Mouse (Mus musculus): ENCODE measurements around the gene Sart1. TPM values are rescaled to one million over a fixed set of nuclear protein-coding genes. Genes with fewer than 3 reads are reported as not detected.

Gene Sart1
- polyA plus RNA-seq, 1 experiment from 2014 or later, result 74.8 TPM

DNA sequence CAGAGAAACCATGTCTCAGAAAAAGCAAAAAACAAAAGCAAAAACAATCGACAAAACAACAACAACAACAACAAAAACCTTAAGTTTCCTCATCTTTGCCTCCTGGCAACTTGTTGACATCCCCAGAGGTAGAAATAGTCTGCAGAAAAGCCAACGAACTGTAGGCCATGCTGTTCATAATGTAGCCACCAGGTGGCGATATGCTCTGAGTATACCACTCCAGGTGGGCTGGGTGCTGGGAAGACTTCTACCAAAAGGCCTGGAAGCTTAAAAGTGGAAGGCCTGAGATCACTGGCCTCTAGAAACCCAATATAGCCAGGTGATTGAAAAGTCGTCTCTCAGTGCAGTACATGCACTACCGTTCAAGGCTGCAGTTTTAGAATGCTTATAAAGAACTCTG, 50.5 kb downstream of the Sart1 start:
- no peak for ATAC-seq (ENCODE audit: insufficient read depth, low FRiP score, low read depth)
- no peak overlapping the region for H3K27ac ChIP-seq
- no peaks in the 10 kb centered on the region for H3K9me3 ChIP-seq
- no peak overlapping the region for H3K4me3 ChIP-seq (replicated peaks)
- H3K4me2 ChIP-seq, result no peak overlapping the region
- no peaks in the 10 kb centered on the region for H3K27me3 ChIP-seq (replicated peaks)
- no peaks in the 10 kb centered on the region for H3K36me3 ChIP-seq
- H3K9ac ChIP-seq, result no peak overlapping the region
- WGBS, result 19% methylated on average over 5 of the region's 5 CpGs
- H3K4me1 ChIP-seq, result no peaks in the 10 kb centered on the region

DNA sequence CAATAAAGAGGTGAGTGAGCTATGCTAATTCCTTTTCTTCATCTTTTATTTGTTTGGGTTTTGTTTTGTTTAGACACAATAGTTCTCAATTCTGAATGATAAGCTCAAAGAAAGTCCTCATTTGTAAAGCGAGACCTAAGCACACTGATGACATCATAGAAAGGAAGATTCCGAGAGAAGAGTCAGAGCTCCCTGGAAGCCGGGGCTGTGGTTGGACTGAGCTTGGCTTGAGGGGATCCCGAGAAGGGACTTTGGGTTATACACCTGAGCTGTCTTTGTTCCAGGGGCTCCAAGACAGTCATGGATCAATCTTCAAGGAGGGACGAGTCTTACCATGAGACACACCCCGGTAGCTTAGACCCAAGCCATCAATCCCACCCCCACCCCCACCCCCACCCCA, 53.1 kb downstream of the Sart1 start, which contains the start of gene Catsper1:
Catsper1 (plus strand) TSS at position 301 of the 400 bp plus-strand sequence.
- Histone ChIP-seq H3K36me3 (no peaks in the 10 kb centered on the region), H3K27ac (no peak within 1 kb of the TSS), H3K27me3 (replicated peaks) (no peaks in the 10 kb centered on the region), H3K4me2 (no peak within 1 kb of the TSS), H3K9me3 (no peaks in the 10 kb centered on the region), H3K4me3 (replicated peaks) (no peak within 1 kb of the TSS), H3K4me1 (no peaks in the 10 kb centered on the region), H3K9ac (no peak within 1 kb of the TSS)
- ATAC-seq (ENCODE audit: insufficient read depth, low FRiP score, low read depth), result no peak
- 87% methylated on average over 6 of the region's 6 CpGs for WGBS

DNA sequence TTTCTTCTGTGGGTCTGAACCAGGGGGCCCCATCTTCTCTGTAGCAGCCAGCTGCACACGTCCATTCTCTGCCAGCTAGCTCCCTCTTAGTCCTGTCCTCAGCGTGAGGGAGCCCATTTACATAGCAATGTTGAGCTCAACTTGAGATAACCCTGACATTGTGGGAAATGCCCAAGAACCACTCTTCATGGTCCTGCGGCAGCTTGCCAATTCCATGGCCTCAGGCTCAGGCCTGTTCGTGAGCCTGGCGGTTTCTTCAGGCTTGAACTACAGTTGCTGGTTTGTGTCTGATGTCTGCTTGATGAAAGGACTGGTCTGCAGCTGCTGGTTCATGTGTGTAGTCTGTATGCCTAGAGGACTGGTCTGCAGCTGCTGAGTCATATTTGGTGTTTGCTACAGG, 53.8 kb downstream of the Sart1 start:
- H3K4me3 ChIP-seq (replicated peaks), result no peak overlapping the region
- 64% methylated on average over 5 of the region's 5 CpGs for WGBS
- no peaks in the 10 kb centered on the region for H3K36me3 ChIP-seq
- no peaks in the 10 kb centered on the region for H3K9me3 ChIP-seq
- no peak overlapping the region for H3K9ac ChIP-seq
- H3K27ac ChIP-seq, result no peak overlapping the region
- H3K4me2 ChIP-seq, result no peak overlapping the region
- no peaks in the 10 kb centered on the region for H3K4me1 ChIP-seq
- no peaks in the 10 kb centered on the region for H3K27me3 ChIP-seq (replicated peaks)
- no peak for ATAC-seq (ENCODE audit: insufficient read depth, low FRiP score, low read depth)

DNA sequence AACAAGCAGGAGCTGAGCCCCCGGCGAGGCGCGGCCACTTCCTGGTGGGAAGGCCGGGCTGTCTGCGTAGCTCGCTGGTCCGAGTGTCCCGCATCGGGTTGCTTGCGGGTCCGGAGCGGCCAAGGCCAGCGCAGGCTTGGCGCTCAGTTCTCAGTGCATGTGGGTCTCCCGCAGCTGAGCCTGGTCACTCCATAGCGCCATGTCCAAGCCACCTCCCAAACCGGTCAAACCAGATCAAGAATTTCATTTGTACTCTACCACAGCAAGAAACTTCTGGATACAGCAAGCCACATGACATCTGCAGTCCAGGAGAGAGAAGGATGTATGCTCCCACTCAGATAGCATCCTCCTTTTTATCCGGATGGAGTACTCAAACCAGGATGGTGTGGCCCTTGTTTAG, 60.5 kb downstream of the Sart1 start:
- Histone ChIP-seq H3K27ac (no peak overlapping the region), H3K9ac (no peak overlapping the region), H3K9me3 (no peaks in the 10 kb centered on the region), H3K4me3 (replicated peaks) (no peak overlapping the region), H3K4me2 (no peak overlapping the region), H3K4me1 (no peaks in the 10 kb centered on the region), H3K27me3 (replicated peaks) (no peaks in the 10 kb centered on the region), H3K36me3 (no peaks in the 10 kb centered on the region)
- ATAC-seq (ENCODE audit: insufficient read depth, low FRiP score, low read depth), result no peak
- 65% methylated on average over 19 of the region's 19 CpGs for WGBS

Other genes starting within 250 kb of the Sart1 start
- 18.0 and 20.6 TPM in 2 replicates for gene Pacs1, start 115.6 kb downstream of the Sart1 start, polyA plus RNA-seq (2015; fragmentation: Nextera tagmentation; extraction: Ambion mirVana)
- 278 and 308 TPM in 2 replicates for gene Sf3b2, start 93.2 kb downstream of the Sart1 start, polyA plus RNA-seq (2015; fragmentation: Nextera tagmentation; extraction: Ambion mirVana)
- 2.2 and 2.9 TPM in 2 replicates for gene Gal3st3, start 90.4 kb downstream of the Sart1 start, polyA plus RNA-seq (2015; fragmentation: Nextera tagmentation; extraction: Ambion mirVana)
- gene Catsper1, start 53.0 kb downstream of the Sart1 start, polyA plus RNA-seq (2015; fragmentation: Nextera tagmentation; extraction: Ambion mirVana), result not detected in 2 replicates
- 7.9 and 13.9 TPM in 2 replicates for gene Cst6, start 39.1 kb downstream of the Sart1 start, polyA plus RNA-seq (2015; fragmentation: Nextera tagmentation; extraction: Ambion mirVana)
- gene Eif1ad, start 22.0 kb downstream of the Sart1 start, polyA plus RNA-seq (2015; fragmentation: Nextera tagmentation; extraction: Ambion mirVana), result 48.0 and 51.2 TPM in 2 replicates
- gene Banf1, start 21.5 kb downstream of the Sart1 start, polyA plus RNA-seq (2015; fragmentation: Nextera tagmentation; extraction: Ambion mirVana), result 433 and 441 TPM in 2 replicates
- 8.3 and 12.9 TPM in 2 replicates for gene Tsga10ip, start 13.8 kb upstream of the Sart1 start, polyA plus RNA-seq (2015; fragmentation: Nextera tagmentation; extraction: Ambion mirVana)
- gene Drap1, start 36.3 kb upstream of the Sart1 start, polyA plus RNA-seq (2015; fragmentation: Nextera tagmentation; extraction: Ambion mirVana), result 210 and 222 TPM in 2 replicates
- gene AI837181, start 36.4 kb upstream of the Sart1 start, polyA plus RNA-seq (2015; fragmentation: Nextera tagmentation; extraction: Ambion mirVana), result 47.8 and 49.4 TPM in 2 replicates
- not detected in 2 replicates for gene Fosl1, start 58.8 kb upstream of the Sart1 start, polyA plus RNA-seq (2015; fragmentation: Nextera tagmentation; extraction: Ambion mirVana)
- gene Ccdc85b, start 69.2 kb upstream of the Sart1 start, polyA plus RNA-seq (2015; fragmentation: Nextera tagmentation; extraction: Ambion mirVana), result 11.8 and 11.9 TPM in 2 replicates
- gene Fibp, start 71.9 kb upstream of the Sart1 start, polyA plus RNA-seq (2015; fragmentation: Nextera tagmentation; extraction: Ambion mirVana), result 99.4 and 99.7 TPM in 2 replicates
- gene Ctsw, start 79.8 kb upstream of the Sart1 start, polyA plus RNA-seq (2015; fragmentation: Nextera tagmentation; extraction: Ambion mirVana), result 1.3 and 2.3 TPM in 2 replicates
- gene Efemp2, start 85.3 kb upstream of the Sart1 start, polyA plus RNA-seq (2015; fragmentation: Nextera tagmentation; extraction: Ambion mirVana), result 145 and 152 TPM in 2 replicates
- 35.6 and 36.3 TPM in 2 replicates for gene Mus81, start 99.7 kb upstream of the Sart1 start, polyA plus RNA-seq (2015; fragmentation: Nextera tagmentation; extraction: Ambion mirVana)
- 2,358 and 2,394 TPM in 2 replicates for gene Cfl1, start 101.8 kb upstream of the Sart1 start, polyA plus RNA-seq (2015; fragmentation: Nextera tagmentation; extraction: Ambion mirVana)
- not detected in 2 replicates for gene 1700020D05Rik, start 115.1 kb upstream of the Sart1 start, polyA plus RNA-seq (2015; fragmentation: Nextera tagmentation; extraction: Ambion mirVana)
- gene Snx32, start 121.8 kb upstream of the Sart1 start, polyA plus RNA-seq (2015; fragmentation: Nextera tagmentation; extraction: Ambion mirVana), result 8.8 and 11.1 TPM in 2 replicates
- gene Ovol1, start 171.9 kb upstream of the Sart1 start, polyA plus RNA-seq (2015; fragmentation: Nextera tagmentation; extraction: Ambion mirVana), result 14.6 and 17.8 TPM in 2 replicates
- gene Ap5b1, start 179.3 kb upstream of the Sart1 start, polyA plus RNA-seq (2015; fragmentation: Nextera tagmentation; extraction: Ambion mirVana), result 7.1 and 8.3 TPM in 2 replicates
- 124 and 144 TPM in 2 replicates for gene Rnaseh2c, start 213.2 kb upstream of the Sart1 start, polyA plus RNA-seq (2015; fragmentation: Nextera tagmentation; extraction: Ambion mirVana)
- 42.2 and 49.1 TPM in 2 replicates for gene Kat5, start 221.5 kb upstream of the Sart1 start, polyA plus RNA-seq (2015; fragmentation: Nextera tagmentation; extraction: Ambion mirVana)
- gene Rela, start 248.8 kb upstream of the Sart1 start, polyA plus RNA-seq (2015; fragmentation: Nextera tagmentation; extraction: Ambion mirVana), result 43.5 and 46.0 TPM in 2 replicates